Mouse (Mus musculus) G1E (cell line): Measurements from ENCODE around the gene Rap1gds1.

Source experiments
- CTCF ChIP-seq: IDR thresholded peaks from 2 replicates; pipeline ENCODE4 v1.5.1; 2012; ENCODE audit warnings: low read depth, low read length, inconsistent platforms, mixed read lengths
- GATA1 ChIP-seq: IDR thresholded peaks from 2 replicates; pipeline ENCODE4 v1.6.1; 2012; ENCODE audit warnings: borderline replicate concordance, low read length, inconsistent platforms, mixed read lengths
- GATA2 ChIP-seq: IDR thresholded peaks from 2 replicates; pipeline ENCODE4 v1.6.1; 2012; ENCODE audit warnings: low read depth, low read length, inconsistent platforms, borderline replicate concordance
- TAL1 ChIP-seq: conservative IDR thresholded peaks from 2 replicates; pipeline ENCODE4 v1.6.1; 2012; ENCODE audit warnings: low read depth, low read length, inconsistent platforms, mixed read lengths

GRCm38 (mm10) chr3:139012352-139012751 is 62.6 kb downstream of the Rap1gds1 start:
- TF ChIP-seq CTCF = no peak
- no peak for TF ChIP-seq GATA2
- no peak for TF ChIP-seq TAL1
- TF ChIP-seq GATA1 = no peak
